Mouse (Mus musculus) cerebellum, postnatal 36 days (tissue): ENCODE data around the gene Cmas.

ENCODE experiments used
- DNase-seq, 2 experiments: peaks; one replicate each; pipeline ENCODE4 v3.0.0; 2021 to 2022; ENCODE audit warnings: mixed read lengths in 2 of 2

Cmas gene

DNA sequence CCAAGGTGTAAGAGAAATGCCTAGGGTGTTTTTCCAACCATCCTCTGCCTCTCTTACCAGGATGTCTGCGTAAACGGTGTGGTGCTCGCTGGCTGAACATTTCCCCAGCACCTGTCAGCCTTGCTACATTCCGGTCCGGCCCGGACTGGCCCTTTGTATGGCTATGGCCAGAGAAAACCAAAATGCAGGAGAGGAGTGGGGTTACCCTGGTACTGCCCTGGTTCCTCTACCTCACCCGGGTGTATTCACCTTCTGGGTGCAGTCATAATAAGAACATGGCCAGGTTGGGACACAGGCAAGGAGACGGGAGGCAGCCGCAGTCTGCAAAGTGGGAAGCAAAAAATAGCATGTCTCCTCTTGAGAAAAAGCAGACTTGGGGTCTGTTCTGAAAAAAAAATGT lies 38.6 kb downstream of the Cmas start:
- no peak for DNase-seq

DNA sequence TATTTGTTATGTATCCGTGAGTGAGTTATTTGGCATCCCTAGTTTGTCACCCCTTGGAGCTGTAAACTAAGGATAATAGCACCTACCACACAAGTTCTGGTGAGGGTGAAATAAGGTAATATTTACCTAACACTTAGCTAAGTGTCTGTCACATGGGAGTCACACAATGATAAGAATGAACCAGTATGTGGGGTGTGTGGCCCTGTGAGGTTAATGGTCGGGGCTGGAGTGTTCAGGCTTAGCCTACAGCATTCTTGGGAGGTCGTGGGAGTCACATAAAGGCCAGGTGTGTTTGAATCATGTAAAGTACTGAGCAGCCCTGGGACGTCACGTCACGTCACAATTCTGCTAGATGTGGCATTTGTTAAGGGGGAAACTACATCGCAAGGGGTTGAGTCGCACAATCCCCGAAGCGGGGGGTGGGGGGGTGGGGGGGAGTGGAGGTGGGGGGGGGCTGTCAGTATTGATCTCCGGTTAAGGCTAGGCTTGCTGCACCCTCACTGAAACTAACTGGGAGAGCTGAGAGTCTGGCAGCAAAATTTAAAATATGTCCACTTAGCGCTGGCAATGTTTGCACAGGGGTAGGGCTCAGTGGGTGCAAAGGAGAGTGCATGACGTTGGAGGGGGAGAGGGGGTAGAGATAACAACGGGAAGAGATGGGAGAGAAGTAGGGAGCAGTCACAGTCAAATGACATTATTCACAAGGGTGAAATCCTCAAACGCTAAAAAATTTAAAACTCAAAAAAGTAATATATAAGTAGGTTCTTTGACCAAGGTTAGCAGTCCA lies 39.4 kb downstream of the Cmas start:
- DNase-seq: no peak

DNA sequence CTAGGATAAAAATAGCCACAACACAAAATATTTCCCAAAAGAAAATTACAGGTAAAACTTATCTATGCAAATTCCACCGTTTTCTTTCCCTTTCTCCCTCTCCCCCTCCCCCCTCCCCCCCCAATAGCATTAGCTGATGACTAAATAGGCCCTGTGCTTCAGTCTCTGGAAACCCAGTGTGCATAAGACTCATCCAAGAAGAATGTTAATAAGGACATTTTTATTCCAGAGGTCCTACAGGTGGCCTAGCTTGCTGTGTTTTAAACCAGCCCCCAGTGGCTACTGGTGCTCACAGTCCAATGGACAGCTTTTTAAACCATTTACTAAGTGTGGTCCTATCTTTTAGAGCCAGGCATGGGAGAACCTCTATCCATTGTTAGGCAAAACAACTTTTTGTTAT lies 41.5 kb downstream of the Cmas start:
- no peak for DNase-seq

- no peak for DNase-seq
Observed at GRCm38 (mm10) chr6:142798837-142799236, 42.4 kb downstream of the Cmas start.

DNA sequence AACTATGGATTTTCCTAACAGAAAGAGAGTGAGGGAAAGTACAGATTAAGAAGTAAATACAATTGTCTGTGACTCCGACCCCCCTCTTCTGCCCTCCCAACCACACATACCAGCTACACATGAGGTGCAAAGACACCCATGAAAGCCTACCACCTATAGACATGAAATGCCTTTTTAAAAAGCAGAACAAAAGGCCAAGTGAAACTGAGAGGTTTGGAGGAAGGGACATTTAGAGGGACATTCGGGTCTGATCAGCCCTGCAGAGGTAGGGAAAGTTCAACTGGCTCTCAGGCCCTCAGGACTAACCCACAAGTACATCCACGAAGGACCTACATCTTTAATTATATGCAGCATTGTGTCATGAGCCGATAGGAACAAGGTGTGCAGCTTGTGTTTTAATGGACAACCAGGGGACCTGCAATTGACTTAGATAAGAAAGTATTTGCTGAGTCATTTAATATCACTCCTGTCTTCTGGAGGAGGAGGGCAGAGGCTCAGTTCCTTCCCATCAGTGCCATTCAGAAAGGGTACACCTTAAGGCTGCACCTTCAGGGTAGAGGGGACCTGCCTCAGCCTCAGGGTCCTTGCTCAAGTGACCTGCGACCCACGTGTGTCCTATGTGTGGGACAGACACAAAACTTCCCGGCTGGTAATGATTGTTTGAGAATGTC lies 43.4 kb downstream of the Cmas start:
- no peak for DNase-seq

GRCm38 (mm10) chr6:142801687-142802086 lies 45.2 kb downstream of the Cmas start:
- no peak for DNase-seq

- DNase-seq: no peak
Observed at GRCm38 (mm10) chr6:142802617-142803525, 46.4 kb downstream of the Cmas start.

- DNase-seq: no peak
Observed at GRCm38 (mm10) chr6:142804402-142804801, 47.9 kb downstream of the Cmas start, which contains the start of gene Sult6b2. Gene Sult6b2 (minus strand): TSS chr6:142804502.

- DNase-seq: no peak
Observed at GRCm38 (mm10) chr6:142806326-142806725, 49.8 kb downstream of the Cmas start.

DNA sequence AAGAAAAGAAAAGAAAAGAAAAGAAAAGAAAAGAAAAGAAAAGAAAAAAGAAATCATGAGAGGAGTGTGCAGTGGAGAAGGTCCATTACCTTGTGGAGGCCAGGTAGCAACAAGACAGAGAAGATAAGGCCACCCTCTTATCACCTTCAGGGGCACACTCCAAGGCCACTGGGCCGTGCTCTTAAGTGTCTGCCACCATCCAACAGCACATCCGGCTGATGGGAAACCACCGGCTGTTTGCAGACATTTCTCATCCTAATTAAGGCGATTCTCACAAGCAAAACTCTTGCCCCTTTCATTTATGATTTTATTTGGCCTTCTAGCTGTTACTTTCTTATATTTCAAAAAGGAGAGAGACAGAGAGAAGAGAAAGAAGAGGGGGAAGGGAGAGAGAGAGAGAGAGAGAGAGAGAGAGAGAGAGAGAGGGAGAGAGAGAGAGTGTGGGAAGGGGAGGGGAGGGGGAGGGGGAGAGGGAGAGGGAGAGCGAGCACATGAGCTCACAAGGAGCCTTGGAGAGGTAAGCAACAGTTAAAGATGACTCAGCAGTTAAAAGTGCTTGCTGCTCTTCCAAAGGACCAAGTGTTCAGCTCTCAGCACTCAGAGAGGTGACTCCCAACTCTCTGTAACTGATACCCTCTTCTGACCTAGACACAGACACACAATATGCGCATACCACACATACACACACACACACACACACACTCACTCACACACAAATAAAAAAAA lies 53.0 kb downstream of the Cmas start:
- no peak for DNase-seq

DNA sequence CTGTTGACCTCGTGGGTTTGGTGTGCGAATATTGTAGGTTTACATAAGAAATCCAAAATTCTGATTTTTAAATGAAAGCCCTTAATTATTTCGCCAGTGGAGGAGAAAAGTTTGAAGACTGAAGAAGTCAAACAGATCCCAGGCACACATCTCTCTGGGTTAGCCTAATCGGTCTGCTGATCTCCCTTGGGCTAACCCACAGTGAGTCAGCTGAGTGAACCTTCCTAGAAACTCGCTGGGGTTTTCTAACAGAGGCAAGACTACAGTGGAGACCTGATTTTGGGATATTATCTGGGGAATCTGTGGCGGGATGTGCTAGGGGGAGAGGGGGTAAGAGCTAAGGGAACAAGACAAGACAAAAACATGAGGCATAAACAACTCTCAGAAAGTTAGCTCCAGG lies 53.8 kb downstream of the Cmas start:
- no peak for DNase-seq

DNA sequence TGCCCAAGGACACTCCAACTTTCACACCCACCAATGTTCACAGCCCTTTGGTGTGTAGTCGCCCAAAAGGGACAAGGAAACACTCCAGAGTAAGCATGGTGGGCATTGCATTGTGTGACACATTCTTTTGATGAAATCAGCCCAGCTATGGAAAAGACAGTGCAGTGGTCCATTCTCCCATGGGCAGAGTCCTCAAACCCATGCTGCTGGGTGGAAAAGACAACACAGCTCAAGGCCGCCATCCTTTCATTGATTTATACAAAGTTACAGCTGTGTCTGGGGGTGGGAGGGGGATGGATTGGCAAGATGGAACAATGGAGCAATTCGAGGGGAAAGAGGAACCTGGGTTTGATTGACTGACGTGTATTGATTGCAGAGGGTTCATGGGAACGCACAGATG lies 56.5 kb downstream of the Cmas start:
- no peak for DNase-seq

DNA sequence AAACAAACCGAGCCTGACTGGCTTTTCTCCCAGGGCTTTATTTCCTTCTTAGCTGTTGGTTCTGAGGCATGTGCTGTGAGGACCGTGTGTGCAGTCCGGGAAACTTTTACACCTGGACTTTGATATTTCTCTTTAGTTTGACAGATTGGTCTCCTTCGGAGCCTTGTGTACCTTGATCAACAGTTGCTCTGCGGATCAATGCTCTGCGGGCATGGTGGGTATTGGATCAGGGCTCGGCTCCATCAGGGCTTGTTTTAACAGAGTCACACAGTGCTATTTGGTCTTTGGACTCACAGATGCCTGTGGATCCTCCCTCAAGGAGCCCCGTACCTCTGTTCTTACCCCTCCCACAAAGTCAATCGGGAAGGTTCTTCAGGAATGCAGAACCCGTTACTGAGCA lies 57.5 kb downstream of the Cmas start:
- no peak for DNase-seq

GRCm38 (mm10) chr6:142814495-142814921 lies 58.0 kb downstream of the Cmas start:
- DNase-seq: peak; percentile 88 to 92

GRCm38 (mm10) chr6:142815513-142815912 lies 59.0 kb downstream of the Cmas start:
- no peak for DNase-seq

DNA sequence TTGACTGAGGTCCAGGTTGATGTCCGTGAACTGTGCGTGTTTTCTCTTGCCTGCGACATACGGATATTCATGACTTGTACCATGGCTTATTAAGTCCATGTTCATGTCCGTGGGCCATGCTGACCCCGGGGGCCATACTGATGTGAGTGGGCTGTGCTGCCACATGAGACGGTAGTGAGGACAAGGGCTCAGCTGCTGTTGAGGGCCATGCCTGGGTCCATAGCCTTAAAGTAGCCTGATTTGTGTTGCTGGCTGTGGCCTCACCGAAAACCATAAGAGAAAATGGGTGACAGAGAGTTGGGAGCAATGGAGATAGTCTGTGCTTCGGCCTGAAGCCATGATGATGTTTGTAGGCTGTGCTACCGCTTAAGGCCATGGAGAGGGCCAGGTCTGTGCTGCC lies 61.8 kb downstream of the Cmas start:
- DNase-seq: no peak

DNA sequence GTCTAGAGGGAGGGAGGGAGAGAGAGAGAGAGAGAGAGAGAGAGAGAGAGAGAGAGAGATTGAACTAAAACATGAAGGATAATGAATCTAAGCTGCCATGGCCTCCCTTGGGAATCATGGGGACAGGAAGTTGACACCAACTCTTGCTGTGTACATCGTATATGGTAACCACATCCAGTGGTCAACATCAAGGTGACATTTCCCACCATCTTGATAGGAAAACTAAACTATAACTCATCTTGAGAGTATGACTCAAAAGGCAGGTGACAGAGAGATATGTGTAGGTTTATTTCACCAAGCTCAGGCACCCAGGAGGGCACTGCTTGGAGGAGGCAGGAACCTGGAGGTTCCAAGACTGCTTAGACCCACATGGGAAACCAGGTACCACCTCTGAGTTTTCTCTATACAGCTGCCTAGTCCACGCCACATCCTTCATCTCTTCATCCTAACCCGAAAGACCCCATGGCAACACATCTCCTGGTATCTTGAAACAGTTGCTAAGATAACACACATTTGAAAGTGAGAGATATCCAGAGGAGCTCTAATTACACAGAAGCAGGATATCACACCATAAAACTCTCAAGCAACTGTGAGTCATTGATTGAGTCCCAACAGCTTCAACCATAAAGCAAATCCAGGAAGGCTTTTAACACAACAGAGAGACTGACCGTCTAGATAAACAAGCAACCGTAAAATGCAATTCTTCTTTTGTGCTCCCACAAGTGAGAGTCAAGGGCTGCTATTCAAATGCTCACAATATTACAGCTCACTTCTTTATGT lies 66.7 kb downstream of the Cmas start:
- DNase-seq: no peak
